Mouse (Mus musculus) lung, adult 18-20 months (tissue): ENCODE data around the gene Dnase2b.

ENCODE experiments used
- DNase-seq, 2 experiments: peaks; one replicate each; pipeline ENCODE4 v3.0.0; 2022; ENCODE audit warnings: mixed read lengths in 2 of 2

The Dnase2b gene

GRCm38 (mm10) chr3:146611821-146612220, 3.6 kb downstream of the Dnase2b start:
- DNase-seq = no peak

- DNase-seq = no peak
These were observed 4.1 kb downstream of the Dnase2b start for GRCm38 (mm10) chr3:146611261-146611660.

GRCm38 (mm10) chr3:146610322-146610721, 5.1 kb downstream of the Dnase2b start:
- no peak for DNase-seq

- DNase-seq = no peak
These were observed 8.0 kb downstream of the Dnase2b start for GRCm38 (mm10) chr3:146607368-146607767.

GRCm38 (mm10) chr3:146604647-146605046, 10.7 kb downstream of the Dnase2b start:
- no peak for DNase-seq

GRCm38 (mm10) chr3:146602531-146602930, 12.9 kb downstream of the Dnase2b start:
- DNase-seq = no peak

- no peak for DNase-seq
These were observed 14.2 kb downstream of the Dnase2b start for GRCm38 (mm10) chr3:146601205-146601604.

- no peak for DNase-seq
These were observed 16.0 kb downstream of the Dnase2b start for GRCm38 (mm10) chr3:146599198-146599900.

- no peak for DNase-seq
These were observed 17.0 kb downstream of the Dnase2b start for GRCm38 (mm10) chr3:146598411-146598810.

GRCm38 (mm10) chr3:146596864-146597263, 18.5 kb downstream of the Dnase2b start:
- DNase-seq = no peak

GRCm38 (mm10) chr3:146596387-146596786, 19.0 kb downstream of the Dnase2b start:
- no peak for DNase-seq

- no peak for DNase-seq
These were observed 20.0 kb downstream of the Dnase2b start for GRCm38 (mm10) chr3:146595440-146595839.

GRCm38 (mm10) chr3:146591601-146592000, 23.8 kb downstream of the Dnase2b start:
- no peak for DNase-seq

- DNase-seq = no peak
These were observed 24.2 kb downstream of the Dnase2b start for GRCm38 (mm10) chr3:146591159-146591558.

GRCm38 (mm10) chr3:146589523-146589922, 25.9 kb downstream of the Dnase2b start:
- DNase-seq = no peak

- DNase-seq = no peak
These were observed 28.8 kb downstream of the Dnase2b start for GRCm38 (mm10) chr3:146586616-146587015.

GRCm38 (mm10) chr3:146583908-146584307, 31.5 kb downstream of the Dnase2b start:
- no peak for DNase-seq

GRCm38 (mm10) chr3:146583478-146583877, 31.9 kb downstream of the Dnase2b start:
- no peak for DNase-seq

- no peak for DNase-seq
These were observed 35.2 kb downstream of the Dnase2b start for GRCm38 (mm10) chr3:146580039-146580729.

GRCm38 (mm10) chr3:146577591-146577990, 37.8 kb downstream of the Dnase2b start:
- DNase-seq = no peak

GRCm38 (mm10) chr3:146571341-146571740, 44.1 kb downstream of the Dnase2b start:
- DNase-seq = no peak

GRCm38 (mm10) chr3:146570939-146571338, 44.5 kb downstream of the Dnase2b start:
- DNase-seq = no peak

- no peak for DNase-seq
These were observed 45.1 kb downstream of the Dnase2b start, which contains the start of gene Uox for GRCm38 (mm10) chr3:146570148-146570782. Gene Uox, plus strand, starts transcription at chr3:146570426.

- DNase-seq = no peak
These were observed 45.8 kb downstream of the Dnase2b start for GRCm38 (mm10) chr3:146569594-146569993.
